In genomic region chr10:97601744-97602143, GRCm38 (mm10) we compare ENCODE assay signal across 37 mouse cellular contexts. TPM values are rescaled to one million over a fixed set of nuclear protein-coding genes. Genes with fewer than 3 reads are reported as not detected.
"Had no signal": no experiment of that assay in that cellular context is flagged by ENCODE, and none has a peak within 500 bp of the region (broad histone marks: within the 10 kb centered on the region; RNA-seq: fewer than 3 reads in every experiment).

No protein-coding gene starts in this region.

- H3K4me1 ChIP-seq: heart, embryonic 13.5 days; heart, embryonic 15.5 days; hindbrain, embryonic 13.5 days; limb, embryonic 13.5 days; limb, embryonic 15.5 days; liver, embryonic 12.5 days had no signal

- H3K4me3 ChIP-seq: heart, adult 2 months; heart, embryonic 13.5 days; heart, embryonic 15.5 days; hindbrain, embryonic 13.5 days; limb, embryonic 13.5 days; limb, embryonic 15.5 days; liver, embryonic 12.5 days had no signal

- H3K4me2 ChIP-seq: heart, embryonic 11.5 days; heart, embryonic 13.5 days; heart, embryonic 15.5 days; hindbrain, embryonic 13.5 days; limb, embryonic 13.5 days; limb, embryonic 15.5 days; liver, embryonic 12.5 days had no signal

- H3K9me3 ChIP-seq: heart, embryonic 13.5 days; heart, embryonic 15.5 days; hindbrain, embryonic 13.5 days; limb, embryonic 13.5 days; limb, embryonic 15.5 days; liver, embryonic 12.5 days had no signal

- ATAC-seq: forebrain, postnatal 0 days; hindbrain, postnatal 0 days; intestine, embryonic 16.5 days; liver, embryonic 12.5 days had no signal

- H3K27ac ChIP-seq: heart, adult 2 months; heart, embryonic 13.5 days; heart, embryonic 15.5 days; hindbrain, embryonic 13.5 days; hindbrain, postnatal 0 days; limb, embryonic 13.5 days; limb, embryonic 15.5 days; liver, embryonic 12.5 days; liver, embryonic 14.5 days had no signal

- H3K36me3 ChIP-seq: heart, embryonic 13.5 days; heart, embryonic 15.5 days; hindbrain, embryonic 13.5 days; limb, embryonic 13.5 days; limb, embryonic 15.5 days; liver, embryonic 12.5 days had no signal

- H3K27me3 ChIP-seq: heart, embryonic 13.5 days; heart, embryonic 15.5 days; hindbrain, embryonic 13.5 days; limb, embryonic 13.5 days; limb, embryonic 15.5 days; liver, embryonic 12.5 days had no signal

- H3K9ac ChIP-seq: forebrain, postnatal 0 days; heart, embryonic 13.5 days; heart, embryonic 15.5 days; hindbrain, embryonic 13.5 days; limb, embryonic 13.5 days; limb, embryonic 15.5 days; liver, embryonic 12.5 days; liver, embryonic 14.5 days had no signal

- DNase-seq: forebrain, postnatal 0 days; gastrocnemius, postnatal 14 days; gastrocnemius, postnatal 36 days; heart, adult 11 months; heart, adult 2 months; heart, postnatal 14 days; heart, postnatal 36 days; kidney, adult 11 months; kidney, postnatal 10 days; kidney, postnatal 25 days; layer of hippocampus, adult 9-11 months; layer of hippocampus, postnatal 36 days; left cerebral cortex, postnatal 4 days had no signal

RNA-seq across cellular contexts. Expression of gene Kera, which starts 4.9 kb away (rescaled TPM):
- total RNA-seq: forebrain, postnatal 0 days; heart, adult 2 months; heart, postnatal 14 days; heart, postnatal 36 days; hematopoietic stem cell, adult 5-6 weeks; layer of hippocampus, adult 18-20 months; left cerebral cortex, adult 18-20 months; left cerebral cortex, adult 8-10 months; left cerebral cortex, postnatal 10 days; left cerebral cortex, postnatal 25 days; liver, adult 2 months had no signal
- polyA plus RNA-seq: gonadal fat pad, adult 2 months; hindbrain, embryonic 11.5 days; hindbrain, embryonic 13.5 days; hindbrain, postnatal 0 days; large intestine, adult 2 months; liver, adult 2 months; liver, embryonic 12.5 days; liver, embryonic 14.5 days had no signal

RNA-seq across cellular contexts. Expression of gene Lum, which starts 36.8 kb away (rescaled TPM):
- total RNA-seq: hematopoietic stem cell, adult 5-6 weeks had no signal

RNA-seq across cellular contexts. Expression of gene Epyc, which starts 42.1 kb away (rescaled TPM):
- total RNA-seq: gastrocnemius, adult 18-20 months; gastrocnemius, adult 8-10 months; hematopoietic stem cell, adult 5-6 weeks; layer of hippocampus, adult 18-20 months; layer of hippocampus, postnatal 14 days; layer of hippocampus, postnatal 36 days had no signal
- polyA plus RNA-seq: liver, adult 2 months; liver, embryonic 14.5 days; liver, embryonic 16.5 days had no signal
